Mouse (Mus musculus): Measurements from ENCODE around the gene Tspan5.

Tspan5 gene

DNA sequence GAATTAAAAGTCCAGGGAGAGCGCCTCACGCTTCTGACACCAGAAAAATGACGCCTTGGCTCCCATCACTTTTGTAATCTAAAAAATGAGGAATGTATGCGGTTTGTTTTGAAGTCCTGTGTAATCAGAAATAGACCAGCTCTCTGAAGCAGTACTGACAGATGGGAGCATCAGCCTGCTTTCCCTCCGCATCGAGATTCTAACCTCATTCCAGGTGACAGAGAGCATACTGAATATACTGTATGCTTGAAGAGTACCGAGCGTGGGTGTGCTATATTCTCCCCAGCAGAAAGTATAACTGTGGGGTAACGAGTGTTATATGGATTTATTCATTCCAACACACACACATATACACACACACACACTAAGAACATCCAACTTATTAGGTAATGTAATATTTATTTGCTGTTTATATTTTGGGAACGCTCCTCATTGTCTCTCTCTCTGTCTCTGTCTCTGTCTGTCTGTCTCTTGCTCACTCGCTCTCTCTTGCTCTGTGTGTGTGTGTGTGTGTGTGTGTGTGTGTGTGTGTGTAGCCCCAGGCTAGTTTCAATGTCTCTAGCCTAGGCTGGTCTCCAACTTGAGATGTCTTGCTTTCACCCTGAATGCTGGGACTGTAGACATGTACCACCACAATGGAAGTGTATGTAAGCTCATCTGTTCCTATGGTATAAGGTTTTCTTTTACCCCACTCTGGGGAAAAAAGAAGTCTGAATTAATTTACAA, 139.2 kb downstream of the Tspan5 start:
- DNase-seq (ENCODE audit: low spot score) = no peak

- DNase-seq (ENCODE audit: low spot score) = no peak
Observed at GRCm38 (mm10) chr3:138881725-138882347, 139.8 kb downstream of the Tspan5 start.

DNA sequence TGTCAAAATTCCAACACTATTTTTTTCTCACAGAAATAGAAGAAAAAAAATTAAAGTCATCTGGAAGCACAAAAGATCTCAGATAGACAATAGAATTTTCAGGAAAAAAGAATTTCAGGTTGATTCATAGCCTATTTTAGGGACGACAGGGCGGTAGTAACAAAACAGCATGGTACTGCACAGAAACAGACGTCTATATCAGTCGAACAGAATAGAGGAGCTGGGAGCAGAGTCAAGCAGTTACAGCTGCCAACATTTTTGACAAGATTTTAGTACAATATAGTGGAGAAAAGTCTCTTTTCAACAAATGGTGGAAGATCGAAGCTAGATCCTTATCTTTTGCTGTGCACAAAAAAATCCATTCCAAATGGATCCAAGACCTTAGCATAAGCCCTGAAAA, 144.1 kb downstream of the Tspan5 start:
- no peak for DNase-seq (ENCODE audit: low spot score)

GRCm38 (mm10) chr3:138889214-138889613, 147.2 kb downstream of the Tspan5 start:
- no peak for DNase-seq (ENCODE audit: low spot score)

DNA sequence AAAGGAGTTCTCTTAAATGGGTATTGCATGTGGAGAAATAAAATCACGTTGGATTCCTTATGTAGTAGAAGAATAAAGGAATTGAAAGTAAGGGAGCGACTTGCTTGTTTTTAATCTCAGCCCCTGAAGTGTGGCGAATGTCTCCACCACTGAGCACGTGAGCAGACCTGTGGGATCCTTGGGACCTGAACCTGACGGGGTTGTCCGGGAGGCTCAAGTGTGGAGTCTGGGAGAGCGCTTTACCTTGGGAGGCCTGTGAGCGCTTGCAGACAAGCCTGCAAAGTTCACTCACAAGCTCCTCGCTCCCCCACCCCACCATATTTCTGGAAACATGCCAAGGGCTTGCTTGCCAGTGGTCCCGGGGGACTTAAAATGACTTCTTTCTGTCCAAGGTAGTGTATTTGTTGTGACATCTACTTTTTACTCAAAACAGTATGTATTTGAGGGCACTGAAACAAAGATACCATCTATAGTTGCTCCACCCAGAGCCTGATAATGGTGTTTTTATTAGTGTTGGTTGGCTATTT, 147.8 kb downstream of the Tspan5 start:
- DNase-seq (ENCODE audit: low spot score) = no peak

GRCm38 (mm10) chr3:138893520-138893919, 151.5 kb downstream of the Tspan5 start:
- no peak for DNase-seq (ENCODE audit: low spot score)

DNA sequence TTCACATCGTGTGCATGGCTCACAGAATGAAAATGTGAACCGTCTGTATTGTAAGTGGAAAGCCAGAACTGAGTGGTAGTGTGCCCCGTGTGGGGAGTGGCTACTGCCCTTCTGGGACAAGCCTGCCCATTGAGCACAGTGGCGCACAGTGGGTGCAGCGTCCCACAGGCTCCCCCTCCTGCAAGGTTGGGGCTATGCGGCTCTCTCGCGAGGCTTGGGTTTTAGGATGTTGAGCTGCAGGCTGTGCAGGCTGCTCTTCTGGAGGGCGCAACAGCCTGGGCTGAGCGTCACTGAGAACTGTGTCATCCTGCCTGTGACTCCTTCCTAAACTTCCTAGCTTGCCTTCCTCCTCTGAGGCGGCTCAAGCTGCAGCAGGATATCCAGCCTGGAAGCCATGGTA, 155.5 kb downstream of the Tspan5 start:
- no peak for DNase-seq (ENCODE audit: low spot score)

GRCm38 (mm10) chr3:138898055-138898454, 156.1 kb downstream of the Tspan5 start:
- no peak for DNase-seq (ENCODE audit: low spot score)

DNA sequence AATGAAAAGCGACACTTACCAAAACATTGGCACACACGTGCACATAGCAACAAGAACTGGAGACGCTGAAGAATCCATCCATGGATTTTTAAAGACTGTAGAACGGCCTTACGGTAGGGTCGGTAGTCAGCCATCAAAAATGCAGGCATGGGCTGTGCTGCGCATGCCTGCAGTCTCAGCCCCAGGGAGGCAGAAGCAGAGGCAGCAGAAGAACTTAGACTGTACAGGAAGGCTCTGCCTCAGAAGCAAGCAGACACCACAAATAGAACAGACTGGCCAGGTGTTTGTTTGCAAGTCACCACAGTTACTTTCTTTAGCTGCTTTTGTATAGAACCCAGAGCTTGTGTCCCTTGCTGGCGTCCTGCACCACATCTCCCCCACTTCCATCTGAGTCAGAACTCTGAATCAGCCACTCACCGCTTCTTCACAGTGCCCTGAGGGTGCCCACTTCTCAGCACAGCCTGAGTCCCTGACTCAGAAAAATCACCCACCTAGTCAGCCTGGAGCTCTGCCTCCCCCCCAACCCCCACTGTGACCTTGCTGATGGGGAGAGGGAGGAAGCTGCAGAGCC, 158.7 kb downstream of the Tspan5 start:
- no peak for DNase-seq (ENCODE audit: low spot score)

GRCm38 (mm10) chr3:138905678-138906077, 163.7 kb downstream of the Tspan5 start:
- peak; percentile 25 for DNase-seq (ENCODE audit: low spot score)

GRCm38 (mm10) chr3:138906112-138906880, 164.3 kb downstream of the Tspan5 start:
- peak; percentile 51 for DNase-seq (ENCODE audit: low spot score)

- DNase-seq (ENCODE audit: low spot score) = no peak
Observed at GRCm38 (mm10) chr3:138909313-138909712, 167.3 kb downstream of the Tspan5 start.

DNA sequence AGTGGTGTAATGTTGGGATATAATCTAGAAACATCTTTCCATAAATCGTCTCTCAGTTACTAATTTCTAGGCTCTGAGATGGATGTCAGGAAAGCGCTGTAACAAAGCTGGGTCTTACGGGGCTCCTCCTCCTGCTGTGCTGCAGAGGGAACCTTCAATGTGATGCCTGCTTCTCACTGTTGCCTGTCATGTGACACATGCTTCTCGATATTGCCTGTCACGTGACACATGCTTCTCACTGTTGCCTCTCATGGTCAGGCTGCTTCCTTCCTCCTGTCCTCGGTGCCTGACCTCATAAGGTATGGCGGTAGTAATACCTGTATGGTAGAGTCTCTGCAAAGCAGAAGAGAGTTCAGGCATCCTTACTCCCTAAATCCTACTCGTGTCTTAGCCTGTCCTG, 170.5 kb downstream of the Tspan5 start:
- no peak for DNase-seq (ENCODE audit: low spot score)

DNA sequence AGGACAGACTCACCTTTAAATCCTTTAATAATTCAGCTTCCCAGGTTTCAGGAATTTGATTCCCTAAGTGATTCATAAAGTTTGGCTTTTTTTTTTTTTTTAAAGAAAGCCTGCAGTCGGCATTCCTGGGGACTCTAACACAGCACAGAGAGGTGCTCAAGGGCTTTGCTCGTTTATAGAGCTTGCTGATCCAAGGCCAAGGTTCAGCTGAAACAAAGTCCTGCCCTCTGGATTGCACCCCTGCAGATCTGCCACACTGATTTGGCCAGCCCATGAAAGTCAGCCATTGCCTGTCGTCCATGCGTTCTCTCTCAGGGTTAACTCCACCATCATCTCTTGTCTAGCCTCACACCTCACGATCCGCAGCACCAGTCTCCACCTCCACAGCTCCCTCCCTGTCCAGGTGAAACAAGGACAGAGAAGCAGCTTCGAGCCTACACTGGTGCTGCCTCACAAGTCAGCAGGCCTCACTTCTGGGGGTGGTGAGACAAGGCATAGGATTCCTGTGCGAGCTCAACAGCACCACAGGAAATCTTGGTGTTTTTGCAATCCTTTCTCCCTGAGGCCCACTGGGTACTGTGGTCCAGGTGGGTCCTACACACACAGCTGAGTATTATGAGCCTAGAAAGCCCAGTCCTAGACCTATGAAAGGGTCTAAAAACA, 172.8 kb downstream of the Tspan5 start:
- no peak for DNase-seq (ENCODE audit: low spot score)

- no peak for DNase-seq (ENCODE audit: low spot score)
Observed at GRCm38 (mm10) chr3:138916591-138916990, 174.6 kb downstream of the Tspan5 start.

DNA sequence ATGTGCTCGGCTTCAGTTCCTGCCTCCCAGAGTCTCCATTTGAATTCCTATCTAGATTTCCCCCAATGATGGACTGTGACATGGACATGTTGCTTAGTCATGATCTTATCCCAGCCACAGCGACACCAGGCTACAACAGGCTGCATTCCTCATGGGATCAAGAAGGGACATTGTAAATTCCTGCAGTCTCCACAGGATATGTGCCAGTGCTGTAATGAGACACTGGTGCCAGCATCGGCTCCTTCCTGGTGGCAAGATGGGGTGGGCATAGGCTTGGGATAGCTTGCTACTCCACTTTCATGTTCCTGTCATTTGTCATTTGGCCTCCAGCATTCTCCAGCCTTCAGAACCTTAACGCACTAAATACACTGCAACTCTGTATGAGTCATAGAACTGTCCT, 175.0 kb downstream of the Tspan5 start:
- no peak for DNase-seq (ENCODE audit: low spot score)

GRCm38 (mm10) chr3:138918241-138918640, 176.2 kb downstream of the Tspan5 start:
- no peak for DNase-seq (ENCODE audit: low spot score)

- DNase-seq (ENCODE audit: low spot score) = no peak
Observed at GRCm38 (mm10) chr3:138926161-138926560, 184.2 kb downstream of the Tspan5 start.

DNA sequence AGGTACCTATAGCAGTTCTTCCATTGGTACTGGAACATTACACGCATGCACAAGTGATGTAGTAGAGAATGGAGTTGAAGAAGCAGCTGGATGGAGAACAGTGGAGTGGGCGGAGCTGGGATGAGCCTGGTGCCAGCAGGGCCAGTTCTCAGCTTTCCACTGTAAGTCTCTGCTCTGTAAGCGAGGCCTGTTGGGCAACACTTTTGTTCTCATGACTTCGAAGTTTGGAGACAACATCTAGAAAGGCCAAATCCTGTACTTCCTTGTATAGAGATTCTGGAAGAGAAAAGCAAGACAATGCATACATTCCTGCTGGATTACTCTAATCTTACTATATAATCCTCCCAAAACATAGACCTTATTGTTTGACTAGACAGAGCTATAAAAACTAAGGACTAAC, 185.4 kb downstream of the Tspan5 start:
- no peak for DNase-seq (ENCODE audit: low spot score)

- no peak for DNase-seq (ENCODE audit: low spot score)
Observed at GRCm38 (mm10) chr3:138936780-138937179, 194.8 kb downstream of the Tspan5 start.

- DNase-seq (ENCODE audit: low spot score) = no peak
Observed at GRCm38 (mm10) chr3:138937241-138937640, 195.2 kb downstream of the Tspan5 start.

- DNase-seq (ENCODE audit: low spot score) = no peak
Observed at GRCm38 (mm10) chr3:138941604-138942003, 199.6 kb downstream of the Tspan5 start.

All from ovary, adult 18-20 months (tissue).